Mouse (Mus musculus): ENCODE data around the gene Slc4a10. TPM values are rescaled to one million over a fixed set of nuclear protein-coding genes. Genes with fewer than 3 reads are reported as not detected.
"Not testable (repeated sequence)": the region's sequence is repeated elsewhere in the genome, so short reads cannot be mapped to it uniquely, and the experiment has no call there.

Slc4a10 gene
- not detected for total RNA-seq (2021)
- long read RNA-seq, experiment 1, result 0 reads
- long read RNA-seq, experiment 2, result 0 reads

GRCm38 (mm10) chr2:62046421-62046845 lies at the start of gene Slc4a10:
TSS of gene Slc4a10 (plus strand) at chr2:62046462.
- DNase-seq, result no peak

GRCm38 (mm10) chr2:62001251-62001650 lies 45.0 kb upstream of the Slc4a10 start:
- not testable (repeated sequence) for DNase-seq

- no peak for DNase-seq
Observed at GRCm38 (mm10) chr2:62018209-62018608, 28.1 kb upstream of the Slc4a10 start.

- no peak for DNase-seq
Observed at GRCm38 (mm10) chr2:62046861-62047503, 720 bp downstream of the Slc4a10 start.

GRCm38 (mm10) chr2:62047504-62048005 lies 1.3 kb downstream of the Slc4a10 start:
- peak in 1 of 2 experiments; percentile 1 for DNase-seq

- no peak for DNase-seq
Observed at GRCm38 (mm10) chr2:62048116-62048515, 1.9 kb downstream of the Slc4a10 start.

- DNase-seq, result no peak
Observed at GRCm38 (mm10) chr2:62076512-62076911, 30.2 kb downstream of the Slc4a10 start.

GRCm38 (mm10) chr2:62087566-62087965 lies 41.3 kb downstream of the Slc4a10 start:
- no peak for DNase-seq

- no peak for DNase-seq
Observed at GRCm38 (mm10) chr2:62088715-62089114, 42.5 kb downstream of the Slc4a10 start.

GRCm38 (mm10) chr2:62089208-62089607 lies 42.9 kb downstream of the Slc4a10 start:
- no peak for DNase-seq

GRCm38 (mm10) chr2:62100526-62100925 lies 54.3 kb downstream of the Slc4a10 start:
- DNase-seq, result no peak

- no peak for DNase-seq
Observed at GRCm38 (mm10) chr2:62115346-62115745, 69.1 kb downstream of the Slc4a10 start.

- DNase-seq, result no peak
Observed at GRCm38 (mm10) chr2:62129975-62130374, 83.7 kb downstream of the Slc4a10 start.

- DNase-seq, result no peak
Observed at GRCm38 (mm10) chr2:62134911-62135310, 88.6 kb downstream of the Slc4a10 start.

- no peak for DNase-seq
Observed at GRCm38 (mm10) chr2:62147636-62148035, 101.4 kb downstream of the Slc4a10 start.

GRCm38 (mm10) chr2:62149421-62149820 lies 103.2 kb downstream of the Slc4a10 start:
- DNase-seq, result no peak

GRCm38 (mm10) chr2:62150830-62151229 lies 104.6 kb downstream of the Slc4a10 start:
- DNase-seq, result no peak

GRCm38 (mm10) chr2:62210109-62210508 lies 163.8 kb downstream of the Slc4a10 start:
- no peak for DNase-seq

- no peak for DNase-seq
Observed at GRCm38 (mm10) chr2:62211106-62211505, 164.8 kb downstream of the Slc4a10 start.

GRCm38 (mm10) chr2:62227563-62227962 lies 181.3 kb downstream of the Slc4a10 start:
- DNase-seq, result no peak

- no peak for DNase-seq
Observed at GRCm38 (mm10) chr2:62231271-62231670, 185.0 kb downstream of the Slc4a10 start.

GRCm38 (mm10) chr2:62244167-62244566 lies 197.9 kb downstream of the Slc4a10 start:
- DNase-seq, result no peak

GRCm38 (mm10) chr2:62268467-62268866 lies 222.2 kb downstream of the Slc4a10 start:
- no peak for DNase-seq

- DNase-seq, result no peak
Observed at GRCm38 (mm10) chr2:62271840-62272239, 225.6 kb downstream of the Slc4a10 start.
